Mouse (Mus musculus): ENCODE data around the gene Vmn2r118.

Gene Vmn2r118

DNA sequence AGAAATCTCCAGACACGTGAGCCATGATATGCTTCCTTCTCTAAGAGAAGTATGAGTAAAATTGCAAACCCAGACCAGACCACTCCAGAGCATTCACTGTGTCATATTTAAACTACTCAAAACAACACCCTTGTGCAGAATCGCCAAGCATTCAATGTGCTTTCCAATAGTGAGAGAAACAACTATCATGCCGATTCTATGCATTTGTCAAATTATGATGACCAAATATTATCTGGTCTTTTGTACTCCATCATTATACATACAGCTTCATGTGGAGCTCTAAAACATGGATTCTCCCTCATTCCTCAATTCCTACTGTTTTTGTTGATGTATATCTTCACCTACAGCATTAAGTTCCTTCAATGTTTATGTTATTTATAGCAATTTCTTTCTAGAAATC, at the start of gene Vmn2r118:
Gene Vmn2r118 (minus strand): TSS at position 101 of the 400 bp plus-strand sequence.
- DNase-seq = no peak

DNA sequence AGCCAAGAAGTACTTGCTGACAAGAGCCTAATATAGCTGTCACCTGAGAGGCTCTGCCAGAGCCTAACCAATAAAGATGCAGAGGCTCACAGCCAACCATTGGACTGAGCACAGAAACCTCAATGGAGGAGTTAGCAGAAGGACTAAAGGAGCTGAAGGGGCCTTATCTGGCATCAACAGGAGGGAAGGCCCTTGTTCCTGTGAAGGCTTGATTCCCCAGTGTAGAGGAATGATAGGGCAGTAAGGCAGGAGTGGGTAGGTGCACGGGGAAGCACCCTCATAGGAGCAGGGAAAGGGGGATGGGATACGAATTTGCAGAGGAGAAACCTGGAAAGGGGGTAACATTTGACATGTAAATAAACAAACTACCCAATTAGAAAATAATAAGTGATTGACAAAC, 36.1 kb upstream of the Vmn2r118 start:
- no peak for DNase-seq

DNA sequence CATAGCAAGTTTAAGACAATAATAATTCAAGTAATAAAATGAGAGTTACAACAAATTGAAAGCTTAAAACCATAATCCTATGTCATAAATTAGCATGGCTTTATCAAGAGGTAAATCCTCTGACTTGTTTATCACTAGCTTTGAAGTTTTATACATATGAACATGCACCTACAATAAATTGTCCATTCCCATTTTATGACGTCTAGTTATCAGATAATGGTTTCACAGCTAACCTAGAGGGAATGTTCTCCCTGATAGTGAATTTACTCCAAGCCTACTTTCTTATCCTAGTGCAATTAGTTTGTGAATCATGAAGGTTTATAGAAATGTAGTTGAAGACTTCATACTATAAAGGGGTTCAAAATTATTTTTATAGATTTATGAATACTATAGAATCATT, 34.2 kb downstream of the Vmn2r118 start:
- DNase-seq = no peak

DNA sequence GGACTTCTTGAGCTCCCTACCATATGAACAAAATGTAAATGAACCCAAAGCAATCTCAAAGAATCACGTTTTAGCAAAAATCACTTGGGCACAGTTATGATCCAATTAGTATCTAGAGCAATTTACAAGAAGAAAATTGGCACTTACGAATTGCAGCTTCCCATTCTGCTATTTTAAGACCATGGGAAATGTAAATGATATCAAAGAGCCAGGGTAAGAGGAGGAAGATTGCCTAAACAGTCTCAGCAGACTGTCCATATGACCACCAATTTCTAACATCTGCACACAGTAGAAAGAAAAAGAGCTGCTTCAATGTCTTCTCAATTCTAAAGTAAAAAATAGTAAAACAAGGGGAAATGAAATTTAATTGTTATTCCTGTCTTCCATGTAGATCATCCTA, 63.2 kb downstream of the Vmn2r118 start:
- no peak for DNase-seq

DNA sequence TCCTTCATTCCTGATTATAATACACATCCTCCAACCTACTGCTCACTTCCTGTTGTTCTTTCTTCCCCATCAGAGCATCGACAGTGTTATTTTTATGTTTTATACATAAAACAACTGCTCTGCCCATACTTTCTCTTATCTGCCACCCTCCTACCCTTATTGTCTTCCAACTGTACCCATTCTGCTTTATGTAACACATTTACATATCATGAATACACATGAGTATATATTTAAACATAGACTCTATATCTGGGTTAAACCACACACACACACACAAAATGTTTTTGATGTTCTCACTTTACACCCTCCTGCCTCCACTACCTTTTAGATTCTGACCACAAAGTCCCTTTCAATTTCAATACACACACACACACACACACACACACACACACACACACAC, 76.5 kb downstream of the Vmn2r118 start:
- no peak for DNase-seq

All from right cerebral cortex, postnatal 25 days (tissue).